Mouse (Mus musculus): ENCODE results near the gene Foxf1.

The Foxf1 gene

DNA sequence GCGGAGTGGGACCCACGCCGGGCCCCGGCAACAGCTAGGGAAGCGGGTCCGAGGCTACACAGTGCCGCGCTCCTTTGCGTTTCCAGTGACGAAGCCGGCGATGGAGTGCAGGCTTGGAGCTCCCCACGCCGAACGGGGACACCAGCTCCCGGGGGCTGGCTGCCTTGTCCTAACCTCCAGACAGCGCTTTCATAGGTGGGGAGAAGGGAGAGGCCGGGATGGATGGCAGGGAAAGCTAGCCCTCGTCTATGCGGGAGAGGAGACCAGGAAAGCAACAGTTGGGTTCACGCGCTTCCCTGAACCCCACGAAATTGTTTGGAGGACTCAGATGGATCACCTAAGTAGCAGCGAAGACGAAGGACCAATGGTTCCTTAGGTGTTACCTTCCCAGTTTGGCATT, 30.9 kb downstream of the Foxf1 start:
- no peak for DNase-seq (ENCODE audit: low read depth)

DNA sequence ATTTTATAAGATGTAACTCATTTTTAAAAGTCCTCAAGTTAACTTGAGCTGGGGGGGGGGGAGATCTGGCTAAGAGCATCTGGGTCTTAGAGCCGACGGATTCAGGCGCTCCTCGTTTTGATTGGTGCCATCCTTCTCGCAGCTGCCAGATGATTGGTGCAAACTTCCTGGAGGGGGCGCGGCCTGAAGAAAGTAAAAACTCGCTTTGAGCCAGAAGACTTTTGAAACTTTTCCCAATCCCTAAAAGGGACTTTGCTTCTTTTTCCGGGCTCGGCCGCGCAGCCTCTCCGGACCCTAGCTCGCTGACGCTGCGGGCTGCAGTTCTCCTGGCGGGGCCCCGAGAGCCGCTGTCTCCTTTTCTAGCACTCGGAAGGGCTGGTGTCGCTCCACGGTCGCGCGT, 31.8 kb downstream of the Foxf1 start, which contains the start of gene Foxc2:
Gene Foxc2 (plus strand): TSS at position 224 of the 400 bp plus-strand sequence.
- DNase-seq (ENCODE audit: low read depth): peak; percentile 86

GRCm38 (mm10) chr8:121116591-121117185, 32.5 kb downstream of the Foxf1 start:
- peak; percentile 44 for DNase-seq (ENCODE audit: low read depth)

DNA sequence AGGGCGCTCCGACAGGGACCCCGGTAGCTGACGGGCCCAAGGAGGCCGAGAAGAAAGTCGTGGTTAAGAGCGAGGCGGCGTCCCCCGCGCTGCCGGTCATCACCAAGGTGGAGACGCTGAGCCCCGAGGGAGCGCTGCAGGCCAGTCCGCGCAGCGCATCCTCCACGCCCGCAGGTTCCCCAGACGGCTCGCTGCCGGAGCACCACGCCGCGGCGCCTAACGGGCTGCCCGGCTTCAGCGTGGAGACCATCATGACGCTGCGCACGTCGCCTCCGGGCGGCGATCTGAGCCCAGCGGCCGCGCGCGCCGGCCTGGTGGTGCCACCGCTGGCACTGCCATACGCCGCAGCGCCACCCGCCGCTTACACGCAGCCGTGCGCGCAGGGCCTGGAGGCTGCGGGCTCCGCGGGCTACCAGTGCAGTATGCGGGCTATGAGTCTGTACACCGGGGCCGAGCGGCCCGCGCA, 33.0 kb downstream of the Foxf1 start:
- no peak for DNase-seq (ENCODE audit: low read depth)

DNA sequence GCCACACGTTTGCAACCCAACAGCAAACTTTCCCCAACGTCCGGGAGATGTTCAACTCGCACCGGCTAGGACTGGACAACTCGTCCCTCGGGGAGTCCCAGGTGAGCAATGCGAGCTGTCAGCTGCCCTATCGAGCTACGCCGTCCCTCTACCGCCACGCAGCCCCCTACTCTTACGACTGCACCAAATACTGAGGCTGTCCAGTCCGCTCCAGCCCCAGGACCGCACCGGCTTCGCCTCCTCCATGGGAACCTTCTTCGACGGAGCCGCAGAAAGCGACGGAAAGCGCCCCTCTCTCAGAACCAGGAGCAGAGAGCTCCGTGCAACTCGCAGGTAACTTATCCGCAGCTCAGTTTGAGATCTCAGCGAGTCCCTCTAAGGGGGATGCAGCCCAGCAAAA, 33.7 kb downstream of the Foxf1 start:
- DNase-seq (ENCODE audit: low read depth): no peak

- no peak for DNase-seq (ENCODE audit: low read depth)
These were observed 34.6 kb downstream of the Foxf1 start for GRCm38 (mm10) chr8:121118634-121119420.

DNA sequence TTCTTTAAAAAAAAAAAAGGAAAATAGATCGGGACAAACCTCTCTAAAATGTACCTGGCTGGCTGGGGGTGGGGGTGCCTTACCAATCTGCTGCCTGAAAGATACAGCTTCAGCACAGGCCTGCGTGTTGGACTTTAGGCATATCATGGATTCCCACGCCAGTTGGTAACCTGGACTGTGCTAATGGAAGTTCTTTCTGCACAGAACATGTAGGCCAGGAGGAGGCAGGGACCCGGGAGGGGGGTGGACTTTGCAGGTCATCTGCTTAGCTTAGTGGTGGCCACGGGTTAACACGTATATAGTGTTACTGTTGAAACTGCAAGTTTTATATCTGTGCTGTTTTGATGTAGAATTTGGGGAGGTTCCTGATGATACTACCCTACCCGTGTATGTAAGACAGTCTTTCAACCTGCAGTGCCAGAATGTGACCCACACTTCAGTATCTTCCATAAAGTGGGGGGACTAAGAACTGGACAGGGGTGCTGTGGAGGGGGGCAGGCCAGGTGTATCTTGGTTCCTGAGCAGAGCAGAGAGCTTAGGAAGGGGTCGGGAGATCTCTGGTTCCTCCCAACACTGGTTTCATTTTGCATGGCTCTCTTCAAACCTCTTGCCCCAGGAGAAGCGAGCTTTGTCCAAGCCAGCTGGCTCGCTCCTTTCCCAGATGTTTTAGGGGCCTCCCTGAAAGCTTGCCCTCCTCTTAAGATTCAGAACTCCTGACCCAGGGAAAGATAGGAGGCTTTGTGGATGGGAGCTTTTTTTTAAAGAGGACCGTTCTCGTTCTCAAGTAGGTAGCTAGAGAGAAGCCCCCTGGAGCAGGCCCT, 35.7 kb downstream of the Foxf1 start:
- no peak for DNase-seq (ENCODE audit: low read depth)

GRCm38 (mm10) chr8:121120456-121121419, 36.6 kb downstream of the Foxf1 start:
- peak; percentile 44 for DNase-seq (ENCODE audit: low read depth)

GRCm38 (mm10) chr8:121121704-121122103, 37.5 kb downstream of the Foxf1 start:
- DNase-seq (ENCODE audit: low read depth): no peak

GRCm38 (mm10) chr8:121122368-121122767, 38.2 kb downstream of the Foxf1 start:
- DNase-seq (ENCODE audit: low read depth): no peak

DNA sequence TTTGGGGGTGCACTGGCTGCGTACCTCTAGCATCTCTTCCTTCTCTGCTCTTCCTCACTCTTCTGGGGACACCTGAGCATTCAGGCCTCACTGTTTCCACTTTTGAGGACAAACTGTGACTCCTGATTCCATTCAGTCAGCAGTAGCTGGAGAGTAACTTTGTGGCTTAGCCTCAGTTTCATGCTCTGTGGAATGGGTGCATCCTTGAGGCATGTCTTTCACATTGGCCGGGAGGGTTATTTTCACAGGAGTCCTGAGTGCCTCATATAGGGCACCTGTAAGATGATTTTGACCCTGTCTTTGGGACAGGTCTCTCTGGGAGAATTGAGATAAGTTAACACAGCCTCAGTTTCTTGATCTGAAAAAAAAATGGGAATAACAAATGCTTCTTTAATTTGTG, 38.9 kb downstream of the Foxf1 start:
- DNase-seq (ENCODE audit: low read depth): no peak

DNA sequence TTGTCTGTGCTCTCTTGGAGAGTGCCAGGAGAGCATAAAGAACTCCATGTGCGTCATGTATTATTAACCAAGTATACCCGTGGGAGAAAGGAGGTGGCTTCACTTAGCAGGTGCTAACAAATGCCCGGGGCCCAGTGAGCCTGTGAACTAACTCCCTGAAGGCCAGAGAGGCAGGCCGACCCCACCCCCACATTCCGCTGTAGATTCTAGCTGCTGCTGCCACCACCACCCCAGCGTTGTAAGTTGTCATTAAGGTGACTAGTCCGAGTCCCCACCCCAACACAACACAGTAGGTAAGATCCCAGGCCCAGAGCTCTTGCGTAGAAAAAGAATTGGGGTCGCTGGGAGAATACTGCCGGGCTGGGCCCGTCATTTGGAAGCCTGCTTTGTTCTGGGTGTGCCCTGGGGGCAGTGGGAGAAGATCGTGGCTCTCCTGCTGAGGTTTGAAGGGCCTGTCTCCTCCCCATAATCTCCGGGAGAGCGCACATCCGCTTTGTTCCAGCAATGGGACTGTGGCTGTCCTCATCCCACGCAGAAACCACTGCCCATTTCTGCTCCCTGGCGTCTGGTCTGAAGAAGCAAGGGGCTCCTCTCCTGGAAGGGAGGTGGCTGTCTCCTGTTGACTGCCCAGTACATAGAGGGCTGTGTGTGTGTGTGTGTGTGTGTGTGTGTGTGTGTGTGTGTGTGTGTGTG, 40.5 kb downstream of the Foxf1 start:
- no peak for DNase-seq (ENCODE audit: low read depth)

GRCm38 (mm10) chr8:121125311-121125876, 41.2 kb downstream of the Foxf1 start:
- peak; percentile 44 for DNase-seq (ENCODE audit: low read depth)

- DNase-seq (ENCODE audit: low read depth): no peak
These were observed 42.0 kb downstream of the Foxf1 start for GRCm38 (mm10) chr8:121126191-121126590.

GRCm38 (mm10) chr8:121126694-121127093, 42.5 kb downstream of the Foxf1 start:
- DNase-seq (ENCODE audit: low read depth): no peak

DNA sequence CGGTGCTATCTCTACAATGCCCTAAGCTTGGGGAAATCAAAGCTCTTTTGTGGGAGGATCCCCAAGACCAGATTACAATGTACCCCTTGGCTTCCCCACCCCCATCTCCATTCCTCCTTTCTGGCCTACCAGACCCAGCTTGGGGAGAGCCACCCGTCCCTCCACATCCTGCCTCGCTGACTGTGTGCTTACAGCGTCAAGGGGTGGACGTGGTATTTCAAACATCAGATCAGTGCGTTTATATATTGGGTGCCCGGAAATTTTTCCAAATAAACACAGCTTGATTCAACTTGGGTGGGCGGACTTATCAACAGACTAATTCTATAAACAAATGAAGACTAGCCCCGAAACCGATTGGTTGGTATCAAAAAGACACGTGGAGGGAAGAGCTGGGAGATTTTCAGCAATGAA, 43.1 kb downstream of the Foxf1 start:
- DNase-seq (ENCODE audit: low read depth): no peak

GRCm38 (mm10) chr8:121127756-121128375, 43.7 kb downstream of the Foxf1 start, which contains the start of gene Foxl1:
Foxl1 (plus strand) TSS chr8:121127940.
- DNase-seq (ENCODE audit: low read depth): no peak

GRCm38 (mm10) chr8:121128531-121129264, 44.5 kb downstream of the Foxf1 start:
- DNase-seq (ENCODE audit: low read depth): no peak

GRCm38 (mm10) chr8:121129265-121129940, 45.2 kb downstream of the Foxf1 start:
- DNase-seq (ENCODE audit: low read depth): no peak
